Mouse (Mus musculus) liver, embryonic 16.5 days (tissue): ENCODE data around the gene Ntm. TPM values are rescaled to one million over a fixed set of nuclear protein-coding genes. Genes with fewer than 3 reads are reported as not detected.

ENCODE experiments used
- ATAC-seq: fragments of 200-750 bp; cut with Nextera tagmentation; 2 replicates; pipeline ENCODE4 v1.8.0; 2017; ENCODE audit warnings: low read depth, mild to moderate bottlenecking, moderate number of reproducible peaks, moderate library complexity
- H3K27ac ChIP-seq: fragments of 300-500 bp; sonication (generic); 2 replicates; pipeline ENCODE4 v1.5.1; 2014; ENCODE audit warnings: mild to moderate bottlenecking, low read length
- H3K27me3 ChIP-seq: fragments of 300-500 bp; sonication (generic); 2 replicates; pipeline ENCODE4 v1.6.1; 2014; ENCODE audit warnings: low read depth, low read length, mixed read lengths; ENCODE audit not compliant: control insufficient read depth, insufficient read depth
- H3K36me3 ChIP-seq: fragments of 300-500 bp; sonication (generic); 2 replicates; pipeline ENCODE4 v1.6.1; 2014; ENCODE audit warnings: mild to moderate bottlenecking; ENCODE audit not compliant: control insufficient read depth, insufficient read depth
- H3K4me1 ChIP-seq: fragments of 300-500 bp; sonication (generic); 2 replicates; pipeline ENCODE4 v1.6.1; 2014; ENCODE audit warnings: low read depth, low read length, mixed read lengths; ENCODE audit not compliant: control insufficient read depth
- H3K4me2 ChIP-seq: fragments of 300-500 bp; sonication (generic); 2 replicates; pipeline ENCODE4 v1.6.1; 2014; ENCODE audit warnings: low read depth, low read length, mixed read lengths
- H3K4me3 ChIP-seq: fragments of 300-500 bp; sonication (generic); 2 replicates; pipeline ENCODE4 v1.5.1; 2014; ENCODE audit warnings: low read depth, mild to moderate bottlenecking, low read length
- H3K9ac ChIP-seq: fragments of 300-500 bp; sonication (generic); 2 replicates; pipeline ENCODE4 v1.6.1; 2014; ENCODE audit warnings: low read depth, low read length
- H3K9me3 ChIP-seq: fragments of 300-500 bp; sonication (generic); replicated peaks from 2 replicates; pipeline ENCODE4 v1.6.1; 2016; ENCODE audit warnings: low read length; ENCODE audit not compliant: control insufficient read depth
- WGBS: fragments of 180-500 bp; shearing (Covaris S2); extraction: QIAGEN DNeasy Blood & Tissue Kit; methylation state at CpG from one replicate; pipeline ENCODE4 v1.1.7; 2014; ENCODE audit not compliant: insufficient replicate concordance; 5-methylcytosine and 5-hydroxymethylcytosine counted together
- polyA plus RNA-seq: library from polyadenylated mRNA; unstranded; fragments of >200 nt; fragmentation: Nextera tagmentation; extraction: Ambion mirVana; gene quantifications from 2 replicates; pipeline ENCODE4 v1.2.1, GENCODE M21; 2015

The Ntm gene
- polyA plus RNA-seq, 1 experiment from 2014 or later, result 0.33 TPM

GRCm38 (mm10) chr9:29637335-29637734 lies 325.6 kb downstream of the Ntm start:
- no peaks in the 10 kb centered on the region for H3K9me3 ChIP-seq
- H3K4me3 ChIP-seq, result no peak overlapping the region
- no peak for ATAC-seq
- no peak overlapping the region for H3K27ac ChIP-seq
- no peaks in the 10 kb centered on the region for H3K4me1 ChIP-seq
- no peak overlapping the region for H3K4me2 ChIP-seq
- H3K9ac ChIP-seq, result no peak overlapping the region
- H3K27me3 ChIP-seq, result no peaks in the 10 kb centered on the region
- H3K36me3 ChIP-seq, result no peaks in the 10 kb centered on the region
- WGBS, result 65% methylated on average over 8 of the region's 8 CpGs

- H3K4me2 ChIP-seq, result no peak overlapping the region
- no peak overlapping the region for H3K4me3 ChIP-seq
- H3K27me3 ChIP-seq, result no peaks in the 10 kb centered on the region
- no peaks in the 10 kb centered on the region for H3K4me1 ChIP-seq
- no peak for ATAC-seq
- H3K9ac ChIP-seq, result no peak overlapping the region
- no peaks in the 10 kb centered on the region for H3K36me3 ChIP-seq
- no peaks in the 10 kb centered on the region for H3K9me3 ChIP-seq
- no peak overlapping the region for H3K27ac ChIP-seq
- WGBS, result 61% methylated on average over 5 of the region's 5 CpGs
Observed at GRCm38 (mm10) chr9:29617181-29617580, 345.8 kb downstream of the Ntm start.

- Histone ChIP-seq H3K9me3 (no peaks in the 10 kb centered on the region), H3K36me3 (no peaks in the 10 kb centered on the region), H3K9ac (no peak overlapping the region), H3K27ac (no peak overlapping the region), H3K27me3 (no peaks in the 10 kb centered on the region), H3K4me3 (no peak overlapping the region), H3K4me2 (no peak overlapping the region), H3K4me1 (no peaks in the 10 kb centered on the region)
- 63% methylated on average over 7 of the region's 7 CpGs for WGBS
- no peak for ATAC-seq
Observed at GRCm38 (mm10) chr9:29612020-29612612, 350.8 kb downstream of the Ntm start.

- Histone ChIP-seq H3K27me3 (no peaks in the 10 kb centered on the region), H3K4me1 (no peaks in the 10 kb centered on the region), H3K9ac (no peak overlapping the region), H3K4me2 (no peak overlapping the region), H3K27ac (no peak overlapping the region), H3K36me3 (no peaks in the 10 kb centered on the region), H3K4me3 (no peak overlapping the region), H3K9me3 (no peaks in the 10 kb centered on the region)
- 59% methylated on average over 2 of the region's 2 CpGs for WGBS
- no peak for ATAC-seq
Observed at GRCm38 (mm10) chr9:29610867-29611266, 352.1 kb downstream of the Ntm start.

- no peak overlapping the region for H3K9ac ChIP-seq
- no peaks in the 10 kb centered on the region for H3K4me1 ChIP-seq
- no peak for ATAC-seq
- WGBS, result 32% methylated on average over 4 of the region's 4 CpGs
- no peaks in the 10 kb centered on the region for H3K36me3 ChIP-seq
- H3K4me2 ChIP-seq, result no peak overlapping the region
- H3K4me3 ChIP-seq, result no peak overlapping the region
- no peaks in the 10 kb centered on the region for H3K9me3 ChIP-seq
- no peaks in the 10 kb centered on the region for H3K27me3 ChIP-seq
- no peak overlapping the region for H3K27ac ChIP-seq
Observed at GRCm38 (mm10) chr9:29597665-29598064, 365.3 kb downstream of the Ntm start.

GRCm38 (mm10) chr9:29595321-29595720 lies 367.6 kb downstream of the Ntm start:
- no peak overlapping the region for H3K4me2 ChIP-seq
- no peak overlapping the region for H3K27ac ChIP-seq
- H3K4me1 ChIP-seq, result no peaks in the 10 kb centered on the region
- H3K9ac ChIP-seq, result no peak overlapping the region
- WGBS, result 75% methylated on average over 9 of the region's 9 CpGs
- H3K9me3 ChIP-seq, result no peaks in the 10 kb centered on the region
- no peak overlapping the region for H3K4me3 ChIP-seq
- no peak for ATAC-seq
- H3K36me3 ChIP-seq, result no peaks in the 10 kb centered on the region
- H3K27me3 ChIP-seq, result no peaks in the 10 kb centered on the region

GRCm38 (mm10) chr9:29594537-29595294 lies 368.2 kb downstream of the Ntm start:
- WGBS, result 67% methylated on average over 21 of the region's 21 CpGs
- Histone ChIP-seq H3K36me3 (no peaks in the 10 kb centered on the region), H3K27me3 (no peaks in the 10 kb centered on the region), H3K4me2 (no peak overlapping the region), H3K9ac (no peak overlapping the region), H3K4me1 (no peaks in the 10 kb centered on the region), H3K9me3 (no peaks in the 10 kb centered on the region), H3K27ac (no peak overlapping the region), H3K4me3 (no peak overlapping the region)
- no peak for ATAC-seq

GRCm38 (mm10) chr9:29587376-29587775 lies 375.6 kb downstream of the Ntm start:
- ATAC-seq, result no peak
- H3K4me3 ChIP-seq, result no peak overlapping the region
- WGBS, result 55% methylated on average over 5 of the region's 5 CpGs
- no peak overlapping the region for H3K4me2 ChIP-seq
- no peaks in the 10 kb centered on the region for H3K4me1 ChIP-seq
- H3K27me3 ChIP-seq, result no peaks in the 10 kb centered on the region
- no peak overlapping the region for H3K9ac ChIP-seq
- H3K9me3 ChIP-seq, result no peaks in the 10 kb centered on the region
- H3K36me3 ChIP-seq, result no peaks in the 10 kb centered on the region
- H3K27ac ChIP-seq, result no peak overlapping the region

GRCm38 (mm10) chr9:29586381-29586770 lies 376.6 kb downstream of the Ntm start:
- ATAC-seq, result no peak
- WGBS, result 69% methylated on average over 10 of the region's 10 CpGs

More at GRCm38 (mm10) chr9:29586381-29586770, 376.6 kb downstream of the Ntm start:
- no peak overlapping the region for H3K27ac ChIP-seq
- H3K27me3 ChIP-seq, result no peaks in the 10 kb centered on the region
- H3K36me3 ChIP-seq, result no peaks in the 10 kb centered on the region
- H3K4me3 ChIP-seq, result no peak overlapping the region
- H3K9ac ChIP-seq, result no peak overlapping the region
- no peaks in the 10 kb centered on the region for H3K4me1 ChIP-seq
- H3K4me2 ChIP-seq, result no peak overlapping the region
- no peaks in the 10 kb centered on the region for H3K9me3 ChIP-seq
